In the genomic region with DNA sequence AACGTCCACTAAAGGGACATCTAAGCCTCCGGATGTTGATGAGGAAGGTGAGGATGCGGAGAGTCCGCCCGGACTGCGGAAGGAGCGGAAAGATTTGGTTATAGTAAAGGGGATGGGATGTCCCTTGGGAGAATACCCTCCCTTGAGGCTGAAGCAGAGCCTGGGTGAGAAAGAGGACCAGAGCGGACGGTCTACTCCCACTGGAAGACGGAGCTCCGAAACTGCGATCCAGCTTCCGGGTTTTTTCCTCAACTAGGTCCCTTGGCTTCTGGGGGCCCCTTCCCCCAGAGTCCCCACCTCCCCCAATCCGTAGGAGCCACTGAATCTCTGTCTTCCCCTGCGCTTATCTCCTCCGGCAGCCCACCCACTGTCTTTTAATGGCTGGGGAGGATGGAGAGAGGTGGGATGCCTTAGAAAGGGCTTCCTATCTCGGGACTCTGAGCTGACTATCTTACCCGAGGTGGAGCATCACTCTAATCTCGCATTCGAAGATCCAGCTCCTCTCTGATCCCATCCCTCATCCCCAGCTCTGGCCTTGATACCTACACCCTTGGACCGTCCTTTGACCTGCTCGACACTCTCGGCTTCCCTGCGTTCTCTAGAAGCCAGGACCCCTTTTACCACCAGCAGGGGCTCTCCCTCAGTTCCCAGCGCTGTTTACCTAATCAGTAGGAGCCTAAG, we compare ENCODE assay signal across 8 mouse cellular contexts. TPM values are rescaled to one million over a fixed set of nuclear protein-coding genes. Genes with fewer than 3 reads are reported as not detected.
DNase-seq lines count a peak whose midpoint lies in the region; ATAC-seq lines count a peak whose summit lies in the region.

No protein-coding gene starts in this region.

- peak; percentile 50 for ATAC-seq in cerebellum, adult (ENCODE audit: insufficient number of reproducible peaks, low FRiP score, low TSS enrichment)
- ATAC-seq in forebrain, embryonic 15.5 days (replicated peaks) = peak; percentile 44
- ATAC-seq in neural tube, embryonic 15.5 days (ENCODE audit: low FRiP score) = peak; percentile 61

- peak overlapping the region; percentile 55 for H3K9ac ChIP-seq in forebrain, embryonic 15.5 days (replicated peaks)
- H3K9ac ChIP-seq in neural tube, embryonic 15.5 days (replicated peaks) = peak overlapping the region; percentile 63

- DNase-seq in CD4-positive helper T cell, adult 2 months (ENCODE audit: low read depth, low spot score) = peak; percentile 19
- DNase-seq in heart, postnatal 14 days = peak; percentile 43 to 48
- DNase-seq in layer of hippocampus, adult 18-20 months (ENCODE audit: low spot score in 2 of 2) = peak; percentile 69 to 85
- peak; percentile 52 to 58 for DNase-seq in lung, adult 18-20 months
- peak; percentile 27 for DNase-seq in thymus, postnatal 14 days

- intact Hi-C loops in heart, postnatal 14 days (cut with DNase I) = loop anchor here (5.0 to 10.0 kb wide), 3 partner anchors 352 to 1580 kb away; no protein-coding TSS in a partner anchor

- peaks cover 40% of the 10 kb centered on the region for H3K4me1 ChIP-seq in forebrain, embryonic 15.5 days
- peaks cover 35% of the 10 kb centered on the region for H3K4me1 ChIP-seq in neural tube, embryonic 15.5 days

- H3K4me2 ChIP-seq in forebrain, embryonic 15.5 days (replicated peaks) = peak overlapping the region; percentile 74
- peak overlapping the region; percentile 85 for H3K4me2 ChIP-seq in neural tube, embryonic 15.5 days

- no peaks in the 10 kb centered on the region for H3K9me3 ChIP-seq in forebrain, embryonic 15.5 days
- no peaks in the 10 kb centered on the region for H3K9me3 ChIP-seq in neural tube, embryonic 15.5 days (replicated peaks)

- H3K27ac ChIP-seq in forebrain, embryonic 15.5 days (replicated peaks) = peak overlapping the region; percentile 96
- peak overlapping the region; percentile 97 for H3K27ac ChIP-seq in neural tube, embryonic 15.5 days (replicated peaks)

- no peaks in the 10 kb centered on the region for H3K27me3 ChIP-seq in forebrain, embryonic 15.5 days
- no peaks in the 10 kb centered on the region for H3K27me3 ChIP-seq in neural tube, embryonic 15.5 days (replicated peaks)

- no peaks in the 10 kb centered on the region for H3K36me3 ChIP-seq in forebrain, embryonic 15.5 days
- no peaks in the 10 kb centered on the region for H3K36me3 ChIP-seq in neural tube, embryonic 15.5 days

- H3K4me3 ChIP-seq in forebrain, embryonic 15.5 days = peak overlapping the region; percentile 86
- H3K4me3 ChIP-seq in neural tube, embryonic 15.5 days (replicated peaks) = peak overlapping the region; percentile 81

- under 1% methylated on average over 25 of the region's 25 CpGs for WGBS in forebrain, embryonic 15.5 days
- WGBS in neural tube, embryonic 15.5 days = under 1% methylated on average over 25 of the region's 25 CpGs

RNA-seq across cellular contexts. Expression of gene Large1, which starts 1.0 kb away (rescaled TPM):
- polyA plus RNA-seq in forebrain, embryonic 15.5 days (2015; fragmentation: Nextera tagmentation; extraction: Ambion mirVana) = 14.1 and 16.8 TPM in 2 replicates
- 10 to 100 TPM; 28.6 to 28.7 TPM for total RNA-seq in heart, postnatal 14 days (2021)
- 100 to 1,000 TPM; 139 to 140 TPM for total RNA-seq in layer of hippocampus, adult 18-20 months (2021)
- 15.0 and 17.1 TPM in 2 replicates for polyA plus RNA-seq in neural tube, embryonic 15.5 days (2015; fragmentation: Nextera tagmentation; extraction: Ambion mirVana)

Comparison
In these comparisons a context has a peak if more than half of its experiments do, and no peak if none do; other contexts are left out.
1. Peak in every context shown above with its lines: DNase-seq, ATAC-seq, H3K4me3 ChIP-seq and H3K27ac ChIP-seq.
2. DNase-seq: peak in every context shown above with its lines; median percentile 77 in layer of hippocampus, adult 18-20 months; 55 in lung, adult 18-20 months; 46 in heart, postnatal 14 days; 27 in thymus, postnatal 14 days; 19 in CD4-positive helper T cell, adult 2 months.
3. RNA of gene Large1, which starts 1.0 kb away (total RNA-seq): 139 to 140 TPM in layer of hippocampus, adult 18-20 months; 28.6 to 28.7 TPM in heart, postnatal 14 days; every median in the first group is over 4 times any median in the second.